Mouse (Mus musculus) megakaryocyte, adult 5-6 weeks (primary cell): Measurements from ENCODE around the gene Slc22a22. TPM values are rescaled to one million over a fixed set of nuclear protein-coding genes. Genes with fewer than 3 reads are reported as not detected.
A peak's percentile ranks its signal among the peaks of the same experiment; 100 is the strongest.

Experiments used
- ATAC-seq: 2 replicates; pipeline ENCODE4 v1.8.0; 2016; ENCODE audit warnings: mild to moderate bottlenecking, inconsistent platforms; ENCODE audit not compliant: poor library complexity, severe bottlenecking
- total RNA-seq, 2 experiments: library from RNA; stranded (forward) in 1 of 2; stranded (reverse) in 1 of 2; fragments of 153-499, 151-499 nt in 1 of 2; fragments of 221-1000, 200-1000 nt in 1 of 2; gene quantifications; 2 replicates each; pipeline versions ENCODE4 v1.2.3 to v1.2.4; 2015 to 2017

Gene Slc22a22
- total RNA-seq (2015) (not detected in 2 replicates), total RNA-seq (2017) (not detected in 2 replicates)

DNA sequence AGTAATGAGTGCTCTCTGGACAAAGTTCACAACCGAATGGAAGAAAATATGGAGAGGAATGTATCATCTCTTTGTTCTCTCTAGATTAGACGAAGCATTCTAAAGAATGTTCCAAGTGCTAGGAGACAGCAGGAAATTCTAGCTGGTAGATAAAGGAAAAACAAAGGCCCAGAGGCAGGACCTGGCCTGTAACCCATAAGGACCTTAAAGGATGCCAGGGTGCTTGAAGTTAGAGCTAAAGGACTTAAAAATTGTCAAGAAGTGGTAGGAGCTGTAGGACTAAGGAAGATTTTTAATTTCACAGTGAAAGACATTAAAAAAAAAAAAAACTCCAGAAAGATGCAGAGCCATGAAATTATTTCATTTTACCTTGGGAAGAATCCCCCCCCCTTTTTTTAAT is at the start of gene Slc22a22:
Slc22a22 (minus strand) TSS at position 101 of the 400 bp plus-strand sequence.
- no peak for ATAC-seq

- no peak for ATAC-seq
These were observed 46.3 kb upstream of the Slc22a22 start for GRCm38 (mm10) chr15:57523510-57524298.

GRCm38 (mm10) chr15:57522160-57522559 is 44.7 kb upstream of the Slc22a22 start:
- no peak for ATAC-seq

DNA sequence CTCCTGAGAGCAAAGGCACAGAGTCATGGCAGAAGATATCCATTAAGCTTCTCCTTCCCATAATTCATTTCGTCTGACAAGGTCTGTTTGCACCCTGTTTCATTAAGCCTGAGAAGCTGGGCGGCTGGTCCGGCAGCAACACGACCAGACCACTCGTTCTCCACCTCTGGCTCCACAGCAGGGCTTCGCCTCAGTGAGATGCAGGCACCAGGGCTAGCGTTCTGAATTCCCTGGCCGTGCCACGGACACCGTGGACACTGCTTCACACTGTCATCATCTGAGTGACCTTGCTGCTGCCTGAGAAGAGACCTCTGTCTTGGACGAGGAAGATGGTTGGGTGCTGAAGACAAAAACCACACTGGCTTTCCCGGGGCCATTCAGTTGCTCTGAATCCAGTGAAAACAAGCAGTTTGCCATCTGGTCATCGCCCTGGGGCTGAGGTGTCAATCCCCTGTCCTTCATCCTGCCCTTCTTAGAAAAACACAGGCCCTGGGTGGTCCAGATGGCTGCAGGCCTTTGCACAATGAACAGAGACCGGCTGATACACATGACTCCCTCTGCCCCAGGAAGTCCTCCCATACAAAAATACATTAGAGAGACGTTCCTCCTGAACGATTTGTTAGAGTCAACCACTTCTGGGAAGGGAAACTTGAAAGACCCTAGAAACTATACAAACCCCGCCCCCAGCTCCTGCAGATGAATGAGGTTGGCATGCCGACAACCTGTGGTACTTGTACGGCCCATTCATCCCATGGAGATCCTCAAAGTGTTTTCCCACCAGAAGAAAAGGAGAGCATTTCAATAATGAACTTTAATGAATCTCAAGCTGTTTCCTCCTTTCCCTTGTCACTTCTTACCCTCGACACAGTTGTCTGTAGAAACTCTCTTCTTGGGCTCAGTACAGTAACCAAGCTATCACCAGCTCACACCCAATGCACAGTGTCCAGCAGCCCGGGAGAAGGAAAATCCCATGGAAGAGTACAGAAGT is 32.1 kb upstream of the Slc22a22 start:
- no peak for ATAC-seq

DNA sequence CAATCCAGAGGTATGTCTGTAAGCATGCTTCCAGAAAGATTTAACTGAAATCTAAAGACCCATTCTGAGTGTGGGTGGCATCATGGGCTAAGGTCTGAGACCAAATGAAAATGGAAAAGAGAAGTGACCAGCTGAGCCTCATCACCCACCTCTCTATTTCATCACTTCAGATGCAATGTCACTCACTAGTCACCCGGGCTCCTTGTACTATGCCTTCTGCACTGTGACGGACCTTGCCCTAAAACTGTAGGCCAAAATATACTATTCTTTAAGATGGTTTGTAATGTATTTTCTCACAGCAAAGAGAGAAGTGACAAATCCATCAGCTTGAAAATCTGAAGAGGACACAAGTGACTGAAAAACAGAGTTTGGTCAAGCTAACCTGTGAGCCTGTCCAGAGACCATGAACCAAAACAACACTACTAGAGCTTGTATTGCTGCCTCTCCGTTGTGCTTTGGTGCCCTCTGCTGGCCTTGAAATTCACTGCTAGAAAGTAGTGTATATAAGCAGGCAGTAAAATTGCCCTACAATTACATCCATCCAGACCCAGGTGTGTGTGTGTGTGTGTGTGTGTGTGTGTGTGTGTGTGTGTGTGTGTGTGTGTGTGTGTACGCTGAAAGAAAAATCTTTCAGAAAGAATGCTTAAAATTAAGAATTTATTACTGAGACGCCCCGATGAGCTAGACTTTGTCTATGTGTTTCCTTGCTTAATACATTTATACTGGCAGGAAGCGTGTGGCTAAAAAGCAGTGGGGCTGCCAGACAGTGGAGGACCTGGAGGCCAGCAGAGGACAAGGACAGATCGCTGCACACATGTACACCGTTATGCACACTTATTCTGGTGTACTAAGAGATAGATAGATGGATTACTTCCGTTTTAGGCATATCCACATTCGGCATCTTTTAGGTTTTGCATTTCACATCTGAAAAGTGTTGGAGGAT is 31.1 kb upstream of the Slc22a22 start:
- peak; percentile 60 for ATAC-seq

- no peak for ATAC-seq
These were observed 26.8 kb upstream of the Slc22a22 start for GRCm38 (mm10) chr15:57504126-57504705.

DNA sequence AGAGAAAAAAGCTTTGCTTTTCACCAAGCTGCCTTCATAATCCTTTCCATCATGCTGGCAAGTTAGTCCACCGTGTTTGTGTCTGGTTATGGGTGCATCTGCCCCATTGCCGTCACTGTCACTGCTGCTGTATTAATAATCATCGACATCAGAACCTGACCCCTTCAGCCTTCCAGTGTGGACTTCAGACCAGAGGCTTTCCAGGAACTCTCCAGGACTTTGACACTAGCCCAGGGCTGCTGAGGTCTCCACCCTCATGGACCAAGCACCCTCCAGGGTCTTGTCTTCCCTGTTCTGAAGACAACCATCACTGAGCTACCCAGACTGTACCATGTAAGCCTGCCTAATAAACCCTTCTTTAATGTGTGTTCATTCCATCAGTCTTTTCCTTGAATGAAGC is 26.2 kb upstream of the Slc22a22 start:
- no peak for ATAC-seq

GRCm38 (mm10) chr15:57501559-57501958 is 24.1 kb upstream of the Slc22a22 start:
- ATAC-seq, result no peak

GRCm38 (mm10) chr15:57496106-57496505 is 18.7 kb upstream of the Slc22a22 start:
- ATAC-seq, result no peak

DNA sequence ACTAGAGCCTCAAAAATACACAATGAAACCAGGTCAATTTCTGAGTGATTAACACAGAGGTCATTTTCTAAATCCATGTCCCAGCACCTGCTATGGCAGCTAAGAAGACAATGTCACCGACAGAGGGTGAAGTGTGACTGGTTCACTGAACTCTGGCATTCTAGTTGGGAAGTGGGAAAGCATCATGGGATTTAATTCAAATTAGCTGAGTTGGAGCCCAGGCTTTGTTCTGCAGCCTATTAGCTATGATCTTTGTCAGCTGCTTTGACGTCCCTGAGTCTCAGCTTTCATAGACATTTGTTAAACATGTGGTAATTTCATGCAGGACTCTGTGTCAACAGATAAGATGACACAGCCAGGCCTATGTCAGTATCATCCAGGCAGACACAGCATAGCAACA is 5.1 kb upstream of the Slc22a22 start:
- ATAC-seq, result no peak

GRCm38 (mm10) chr15:57471648-57472047 is 5.8 kb downstream of the Slc22a22 start:
- ATAC-seq, result no peak

DNA sequence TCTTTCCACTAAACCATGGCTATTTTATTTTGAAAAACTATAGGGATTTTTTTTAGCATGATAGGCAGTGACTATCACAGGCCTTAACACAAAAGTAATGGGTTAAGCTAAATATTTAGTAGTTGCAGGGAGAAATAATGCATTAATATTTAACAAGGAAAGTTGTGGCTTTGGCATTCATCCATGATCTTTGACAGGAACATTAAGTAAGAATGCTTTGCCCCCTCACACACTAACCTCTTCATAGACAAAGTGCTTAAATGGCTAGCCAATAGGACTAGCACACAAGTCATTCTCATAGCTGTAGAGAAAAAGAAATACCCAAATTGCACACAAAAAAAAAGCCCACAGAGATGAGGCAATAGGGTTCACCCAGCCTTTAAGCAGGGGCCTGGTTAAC is 11.4 kb downstream of the Slc22a22 start:
- no peak for ATAC-seq

DNA sequence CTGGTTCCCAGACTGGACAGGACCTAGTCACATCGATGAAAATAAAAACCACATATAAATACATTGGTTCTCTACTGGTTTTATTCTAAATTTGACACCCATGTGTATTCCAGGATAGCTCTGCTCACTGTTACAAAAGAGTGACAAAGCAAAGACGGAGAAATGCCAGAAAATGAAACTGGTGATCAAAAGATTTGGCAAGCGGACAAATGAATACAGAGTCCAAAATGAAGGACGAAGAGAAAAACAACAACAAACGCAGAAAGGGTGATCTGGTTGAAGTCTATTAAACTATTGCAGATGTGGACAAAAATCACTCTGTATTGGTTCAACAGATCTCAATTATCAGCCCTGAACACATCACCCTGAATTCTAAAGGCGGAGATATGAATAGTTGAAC is 12.4 kb downstream of the Slc22a22 start:
- no peak for ATAC-seq

DNA sequence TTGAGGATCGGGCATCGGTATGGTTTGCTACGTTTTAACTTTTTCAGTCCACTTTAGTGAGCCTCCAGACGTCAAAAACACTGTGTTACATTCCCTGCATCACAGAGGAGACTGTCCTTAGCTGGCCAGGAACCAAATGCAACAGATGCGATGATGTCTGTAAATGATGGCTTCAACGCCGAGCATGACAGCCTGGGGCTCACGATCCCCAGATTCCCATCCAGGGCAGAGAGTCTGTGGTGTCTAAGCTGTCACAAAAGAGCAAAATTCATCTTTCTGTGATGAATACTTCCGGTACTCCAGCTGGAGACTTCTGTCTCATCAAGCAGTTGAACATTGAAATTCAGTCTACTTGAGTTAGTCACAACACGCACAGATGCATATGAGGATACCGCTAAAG is 13.4 kb downstream of the Slc22a22 start:
- ATAC-seq, result no peak

DNA sequence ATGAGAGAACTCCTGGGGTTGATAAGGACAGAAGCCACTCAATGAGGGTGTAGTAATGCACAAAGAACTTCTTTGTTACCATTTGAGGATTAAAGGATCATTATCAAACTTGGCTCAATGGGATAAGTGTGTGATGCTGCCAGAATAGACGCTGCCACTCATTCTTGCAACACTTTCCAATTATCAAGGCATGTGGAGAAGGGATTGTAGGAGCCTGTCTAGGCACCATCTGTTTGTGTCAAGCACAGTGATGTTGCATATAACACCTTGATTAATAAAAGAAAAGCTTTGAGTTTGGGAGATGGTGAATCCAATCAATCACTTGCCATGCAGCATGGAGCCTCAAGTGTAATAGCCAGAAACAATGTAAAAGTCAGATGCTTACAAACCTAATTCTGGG is 16.1 kb downstream of the Slc22a22 start:
- ATAC-seq, result no peak

GRCm38 (mm10) chr15:57457374-57457773 is 20.1 kb downstream of the Slc22a22 start:
- no peak for ATAC-seq

- no peak for ATAC-seq
These were observed 42.6 kb downstream of the Slc22a22 start for GRCm38 (mm10) chr15:57434710-57435404.

DNA sequence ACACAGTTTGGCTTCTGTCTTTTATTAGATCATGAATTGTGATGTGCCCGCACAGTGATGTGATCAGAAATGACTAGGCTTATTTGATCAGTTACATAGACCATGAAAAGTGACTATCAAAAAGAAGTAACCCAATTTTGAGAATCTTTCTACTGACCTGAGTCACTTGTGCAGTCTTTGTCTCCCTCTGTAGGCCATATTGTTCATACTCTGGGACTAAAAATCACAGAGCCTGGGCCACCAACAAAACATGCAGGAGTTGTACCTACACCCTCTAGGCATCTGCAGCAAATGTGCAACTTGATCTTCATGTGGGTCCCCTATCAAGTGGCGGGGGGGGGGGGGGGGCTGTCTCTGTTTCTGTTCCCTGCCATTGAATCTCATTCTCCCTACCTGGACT is 68.9 kb downstream of the Slc22a22 start:
- no peak for ATAC-seq

- no peak for ATAC-seq
These were observed 78.8 kb downstream of the Slc22a22 start for GRCm38 (mm10) chr15:57398439-57399148.
